Mouse (Mus musculus) kidney, postnatal 0 days (tissue): ENCODE data around the gene Zfp871. TPM values are rescaled to one million over a fixed set of nuclear protein-coding genes. Genes with fewer than 3 reads are reported as not detected.

ENCODE experiments used
- ATAC-seq: fragments of 200-750 bp; cut with Nextera tagmentation; replicated peaks from 2 replicates; pipeline ENCODE4 v1.8.0; 2017; ENCODE audit warnings: low read depth, moderate number of reproducible peaks, moderate TSS enrichment, moderate library complexity; ENCODE audit not compliant: low FRiP score
- DNase-seq: peaks from one replicate; pipeline ENCODE4 v3.0.0-alpha.2; 2016; ENCODE audit warnings: low spot score
- H3K27ac ChIP-seq: fragments of 300-500 bp; sonication (generic); 2 replicates; pipeline ENCODE4 v1.5.1; 2014; ENCODE audit warnings: mild to moderate bottlenecking
- H3K27me3 ChIP-seq: fragments of 300-500 bp; sonication (generic); 2 replicates; pipeline ENCODE4 v1.6.1; 2014; ENCODE audit warnings: low read length, mixed read lengths; ENCODE audit not compliant: insufficient read depth
- H3K36me3 ChIP-seq: fragments of 300-500 bp; sonication (generic); 2 replicates; pipeline ENCODE4 v1.6.1; 2014; ENCODE audit warnings: low read length, mixed read lengths; ENCODE audit not compliant: insufficient read depth
- H3K4me1 ChIP-seq: fragments of 300-500 bp; sonication (generic); replicated peaks from 2 replicates; pipeline ENCODE4 v1.6.1; 2014; ENCODE audit warnings: antibody characterized with exemption, low read length, mixed read lengths; ENCODE audit not compliant: insufficient read depth
- H3K4me2 ChIP-seq: fragments of 300-500 bp; sonication (generic); 2 replicates; pipeline ENCODE4 v1.6.1; 2014; ENCODE audit warnings: mild to moderate bottlenecking, low read length, moderate library complexity, mixed read lengths
- H3K4me3 ChIP-seq: fragments of 300-500 bp; sonication (generic); replicated peaks from 2 replicates; pipeline ENCODE4 v1.5.1; 2014; ENCODE audit warnings: low read depth, low read length
- H3K9ac ChIP-seq: fragments of 300-500 bp; sonication (generic); 2 replicates; pipeline ENCODE4 v1.6.1; 2014; ENCODE audit warnings: low read depth, low read length
- H3K9me3 ChIP-seq: fragments of 300-500 bp; sonication (generic); replicated peaks from 2 replicates; pipeline ENCODE4 v1.6.1; 2016; ENCODE audit warnings: low read length, inconsistent platforms, mixed read lengths
- CTCF ChIP-seq: IDR thresholded peaks from 2 replicates; pipeline ENCODE4 v1.5.1; 2016; ENCODE audit warnings: antibody characterized with exemption, low read depth, mild to moderate bottlenecking, moderate library complexity
- WGBS: fragments of 180-500 bp; shearing (Covaris S2); extraction: QIAGEN DNeasy Blood & Tissue Kit; methylation state at CpG from one replicate; pipeline ENCODE4 v1.1.7; 2014; 5-methylcytosine and 5-hydroxymethylcytosine counted together
- polyA plus RNA-seq: library from polyadenylated mRNA; unstranded; fragments of >200 nt; fragmentation: Nextera tagmentation; extraction: Ambion mirVana; gene quantifications from 2 replicates; pipeline ENCODE4 v1.2.1, GENCODE M21; 2015

Zfp871 gene
- polyA plus RNA-seq, 1 experiment from 2014 or later, result 31.3 TPM

GRCm38 (mm10) chr17:32809544-32810374, 21.7 kb upstream of the Zfp871 start, which contains the start of gene Zfp811:
Zfp811 (minus strand) TSS chr17:32809931.
- under 1% methylated on average over 17 of the region's 17 CpGs for WGBS
- Histone ChIP-seq H3K27ac (no peak within 1 kb of the TSS), H3K36me3 (no peaks in the 10 kb centered on the region), H3K9ac (peak within 1 kb of the TSS; percentile 31; the same call in 1 of the 2 replicates), H3K27me3 (no peaks in the 10 kb centered on the region), H3K9me3 (no peaks in the 10 kb centered on the region), H3K4me1 (no peaks in the 10 kb centered on the region), H3K4me3 (peak within 1 kb of the TSS; percentile 32), H3K4me2 (peak within 1 kb of the TSS; percentile 50)
- DNase-seq (peak; percentile 86), ATAC-seq (no peak; the same call in 1 of the 2 replicates)
- no peak for TF ChIP-seq CTCF

GRCm38 (mm10) chr17:32808921-32809320, 20.8 kb upstream of the Zfp871 start:
- no peak for DNase-seq
- Histone ChIP-seq H3K9ac (peak overlapping the region; percentile 31; the same call in 1 of the 2 replicates), H3K27ac (no peak overlapping the region), H3K36me3 (no peaks in the 10 kb centered on the region), H3K4me1 (no peaks in the 10 kb centered on the region), H3K9me3 (no peaks in the 10 kb centered on the region), H3K27me3 (no peaks in the 10 kb centered on the region), H3K4me3 (peak overlapping the region; percentile 32; the same call in 1 of the 2 replicates), H3K4me2 (peak overlapping the region; percentile 50)
- 8% methylated on average over 8 of the region's 8 CpGs for WGBS
- ATAC-seq, result no peak
- TF ChIP-seq CTCF, result no peak

- Histone ChIP-seq H3K4me2 (no peak overlapping the region), H3K9ac (no peak overlapping the region), H3K9me3 (no peaks in the 10 kb centered on the region), H3K36me3 (no peaks in the 10 kb centered on the region), H3K4me3 (no peak overlapping the region), H3K4me1 (peaks cover 18% of the 10 kb centered on the region), H3K27me3 (no peaks in the 10 kb centered on the region), H3K27ac (no peak overlapping the region)
- peak; percentile 28; the same call in 1 of the 2 replicates for TF ChIP-seq CTCF
- WGBS, result 79% methylated on average over 8 of the region's 8 CpGs
- DNase-seq, result no peak
- ATAC-seq, result no peak
Measured at GRCm38 (mm10) chr17:32789244-32789643, 1.2 kb upstream of the Zfp871 start.

GRCm38 (mm10) chr17:32788576-32788975, 489 bp upstream of the Zfp871 start:
- no peak for DNase-seq
- 10% methylated on average over 9 of the region's 9 CpGs for WGBS
- peak overlapping the region; percentile 94 for H3K4me3 ChIP-seq
- TF ChIP-seq CTCF, result no peak
- ATAC-seq, result no peak
- peak overlapping the region; percentile 65 for H3K4me2 ChIP-seq
- H3K4me1 ChIP-seq, result peaks cover 18% of the 10 kb centered on the region
- H3K27me3 ChIP-seq, result no peaks in the 10 kb centered on the region
- H3K9me3 ChIP-seq, result no peaks in the 10 kb centered on the region
- H3K9ac ChIP-seq, result peak overlapping the region; percentile 95; the same call in 1 of the 2 replicates
- H3K27ac ChIP-seq, result no peak overlapping the region
- H3K36me3 ChIP-seq, result no peaks in the 10 kb centered on the region

- no peaks in the 10 kb centered on the region for H3K9me3 ChIP-seq
- DNase-seq, result peak; percentile 53
- peak overlapping the region; percentile 98 for H3K27ac ChIP-seq
- peak overlapping the region; percentile 94 for H3K4me3 ChIP-seq
- H3K27me3 ChIP-seq, result no peaks in the 10 kb centered on the region
- TF ChIP-seq CTCF, result no peak
- H3K9ac ChIP-seq, result peak overlapping the region; percentile 95
- peak; percentile 87 for ATAC-seq
- H3K4me1 ChIP-seq, result peaks cover 18% of the 10 kb centered on the region
- peak overlapping the region; percentile 65 for H3K4me2 ChIP-seq
- WGBS, result under 1% methylated on average over 31 of the region's 31 CpGs
- H3K36me3 ChIP-seq, result no peaks in the 10 kb centered on the region
Measured at GRCm38 (mm10) chr17:32787436-32788093, 522 bp downstream of the Zfp871 start.

GRCm38 (mm10) chr17:32786944-32787343, 1.1 kb downstream of the Zfp871 start:
- DNase-seq (no peak), ATAC-seq (no peak)
- Histone ChIP-seq H3K27ac (no peak overlapping the region), H3K36me3 (no peaks in the 10 kb centered on the region), H3K4me3 (peak overlapping the region; percentile 94), H3K9ac (peak overlapping the region; percentile 95), H3K4me2 (peak overlapping the region; percentile 65), H3K27me3 (no peaks in the 10 kb centered on the region), H3K4me1 (peaks cover 18% of the 10 kb centered on the region), H3K9me3 (no peaks in the 10 kb centered on the region)
- TF ChIP-seq CTCF, result no peak
- 51% methylated on average over 6 of the region's 6 CpGs for WGBS
